Mouse (Mus musculus) ovary, adult 10 weeks (tissue): ENCODE measurements around the gene Fcrla. TPM values are rescaled to one million over a fixed set of nuclear protein-coding genes. Genes with fewer than 3 reads are reported as not detected.

Experiments used
- polyA plus RNA-seq: library from polyadenylated mRNA; stranded (reverse); fragments of 350-450 nt; fragmentation: Illumina TruSeq; extraction: RNeasy Lipid Tissue Mini Kit (QIAGEN cat#74804); gene quantifications from one replicate; pipeline ENCODE4 v1.2.3, GENCODE M21; 2014

Fcrla gene
- polyA plus RNA-seq: not detected

DNA sequence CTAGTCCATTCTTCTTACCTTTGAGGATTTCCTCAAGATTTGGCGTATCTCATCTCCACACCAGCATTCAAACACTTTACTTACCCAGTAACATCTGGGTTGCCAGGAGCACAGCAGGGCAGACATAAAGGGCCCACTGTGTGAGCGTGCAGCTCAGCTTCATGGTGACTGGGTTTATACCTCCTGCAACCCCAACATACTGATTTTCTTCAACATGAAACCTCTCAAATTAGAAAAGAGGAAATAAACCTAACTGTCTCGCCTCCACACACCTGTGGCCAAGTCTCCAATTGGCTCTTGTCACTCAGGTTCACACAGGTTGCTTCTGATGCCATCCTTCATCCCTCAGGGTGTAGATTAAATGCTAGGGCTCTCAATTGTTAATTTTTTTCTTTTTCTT, at the start of gene Fcrla:
Gene Fcrla (minus strand): TSS at position 206 of the 400 bp plus-strand sequence.

DNA sequence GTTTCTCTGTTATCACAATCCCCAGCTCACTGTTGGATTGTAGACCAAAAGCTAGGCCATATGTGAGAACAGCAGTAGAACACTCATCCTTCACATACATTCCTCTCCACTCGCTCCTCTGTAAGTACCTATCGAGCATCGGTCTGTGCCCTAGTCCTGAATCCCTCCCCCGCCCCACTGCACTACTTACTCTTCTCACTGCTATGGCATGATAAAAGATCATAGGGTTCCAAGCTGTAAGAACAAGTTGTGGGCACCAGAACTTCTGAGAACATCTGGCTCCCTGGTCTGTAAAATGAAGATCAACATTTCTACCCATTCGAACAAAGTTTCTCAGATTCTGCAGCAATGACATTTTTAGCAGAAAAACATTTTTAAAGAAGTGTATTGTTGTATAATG, 49.1 kb upstream of the Fcrla start, which contains the start of gene Fcgr2b:
Gene Fcgr2b (minus strand): TSS at position 101 of the 400 bp plus-strand sequence.

DNA sequence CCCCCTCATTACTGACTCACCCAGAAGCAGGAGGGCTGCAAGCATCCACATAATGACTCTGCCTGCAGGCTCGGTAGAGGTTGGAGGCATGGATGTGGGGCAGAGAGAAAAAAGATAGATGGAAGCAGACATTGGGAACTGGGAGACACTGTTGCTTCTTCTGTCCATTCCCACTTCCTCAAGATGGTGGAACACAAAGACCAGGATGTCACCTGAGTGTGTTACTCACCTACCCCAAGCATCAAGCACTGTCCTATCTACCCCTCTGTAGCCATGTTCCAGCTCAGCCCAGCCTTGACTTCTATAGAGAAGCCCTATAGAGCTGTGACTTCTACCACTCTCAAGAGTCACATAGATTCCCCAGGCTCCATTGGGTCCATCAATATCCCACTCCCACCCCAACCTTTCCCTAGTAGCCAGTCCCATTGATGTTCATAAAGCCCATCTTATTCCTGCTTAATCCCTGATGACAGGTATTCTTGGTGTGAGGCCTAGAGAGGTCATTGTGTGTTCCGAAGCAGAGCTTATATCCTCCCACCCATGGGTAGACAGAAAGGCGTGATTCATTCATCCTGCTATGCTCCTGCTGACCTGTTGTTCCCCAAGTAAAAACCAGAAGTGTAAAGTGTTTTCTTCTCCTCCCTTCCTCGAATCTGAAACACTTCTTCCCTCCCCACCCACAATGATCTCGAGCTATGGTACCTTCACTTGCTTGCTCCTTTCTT, 14.3 kb downstream of the Fcrla start, which contains the start of gene Fcrlb:
Gene Fcrlb (minus strand): TSS at position 51 of the 725 bp plus-strand sequence.

DNA sequence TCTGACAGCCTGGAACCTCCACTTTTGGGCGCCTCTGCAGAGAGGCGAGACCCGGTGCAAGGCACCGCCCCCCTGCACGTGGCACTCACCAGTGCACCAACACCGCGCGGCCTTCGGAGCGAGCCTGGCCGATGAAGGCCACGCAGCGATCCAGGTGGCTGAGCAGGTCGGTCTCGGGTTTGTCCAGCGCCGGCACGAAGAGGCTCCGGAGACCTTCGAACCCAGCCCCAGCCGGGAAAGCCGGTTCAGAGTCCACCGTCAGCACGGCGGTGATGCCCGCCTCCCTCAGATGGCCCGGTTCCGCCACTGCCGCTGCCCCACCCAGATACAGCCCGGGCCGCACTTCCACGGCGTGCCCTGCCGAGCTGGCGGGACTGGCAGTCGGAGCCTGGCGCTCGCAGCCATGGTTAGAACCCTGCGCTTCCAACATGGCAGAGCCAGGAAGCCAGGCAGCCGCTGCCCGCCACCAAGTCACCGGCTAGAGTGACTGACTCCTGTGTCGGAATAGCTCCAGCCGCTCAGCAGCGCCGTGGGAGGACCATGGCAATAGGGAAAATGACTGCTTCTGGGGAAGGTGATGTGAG, 42.3 kb downstream of the Fcrla start, which contains the start of the genes Gm26620 and Dusp12:
Gene Gm26620 (plus strand): TSS at position 88 of the 584 bp plus-strand sequence.
Gene Dusp12 (minus strand): TSS at position 563 of the 584 bp plus-strand sequence.

DNA sequence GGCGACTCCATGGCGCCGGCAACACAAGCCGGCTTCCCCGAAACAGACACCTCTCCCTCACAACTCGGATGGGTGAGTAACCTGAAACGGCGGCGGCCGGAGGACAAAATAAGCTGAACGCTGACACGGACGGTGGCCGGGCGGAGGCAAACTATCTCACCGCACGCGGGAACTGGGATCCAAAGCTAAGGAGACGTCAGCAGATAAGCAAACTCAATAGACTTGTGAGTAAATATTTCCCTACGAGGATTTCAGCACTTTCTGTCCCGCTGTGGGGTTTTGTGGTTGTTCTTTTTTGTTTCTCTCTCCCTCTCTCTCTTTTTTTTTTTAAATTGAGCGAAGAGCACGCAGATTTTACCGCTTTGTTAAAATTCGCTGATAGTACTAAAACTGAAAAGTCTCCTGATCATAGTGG, 59.7 kb downstream of the Fcrla start, which contains the start of gene Atf6:
Gene Atf6 (minus strand): TSS at position 81 of the 415 bp plus-strand sequence.

Other genes starting within 250 kb of the Fcrla start
- 50.6 TPM for gene Atf6, start 59.8 kb downstream of the Fcrla start, polyA plus RNA-seq
- gene Gm26620, start 42.5 kb downstream of the Fcrla start, polyA plus RNA-seq: not detected
- 37.4 TPM for gene Dusp12, start 42.0 kb downstream of the Fcrla start, polyA plus RNA-seq
- gene Fcrlb, start 14.6 kb downstream of the Fcrla start, polyA plus RNA-seq: not detected
- 64.5 TPM for gene Fcgr2b, start 49.0 kb upstream of the Fcrla start, polyA plus RNA-seq
- 8.4 TPM for gene Fcgr4, start 91.3 kb upstream of the Fcrla start, polyA plus RNA-seq
- gene Fcgr3, start 137.4 kb upstream of the Fcrla start, polyA plus RNA-seq: 17.0 TPM
- gene Cfap126, start 186.3 kb upstream of the Fcrla start, polyA plus RNA-seq: 5.6 TPM
- gene Sdhc, start 223.0 kb upstream of the Fcrla start, polyA plus RNA-seq: 34.2 TPM
- not detected for gene Mpz, start 223.1 kb upstream of the Fcrla start, polyA plus RNA-seq